Mouse (Mus musculus) left cerebral cortex, postnatal 25 days (tissue): ENCODE data around the gene Tnfrsf9. TPM values are rescaled to one million over a fixed set of nuclear protein-coding genes. Genes with fewer than 3 reads are reported as not detected.
"Not testable (repeated sequence)": the region's sequence is repeated elsewhere in the genome, so short reads cannot be mapped to it uniquely, and the experiment has no call there.

ENCODE experiments used
- DNase-seq, 2 experiments: peaks; one replicate each; pipeline ENCODE4 v3.0.0; 2022; ENCODE audit warnings: low spot score in 2 of 2, mixed read lengths in 1 of 2
- intact Hi-C: fragments of 180-260 bp; cut with DNase I; formaldehyde crosslinking; loops from one replicate; pipeline ENCODE4 v1.15.1; 2025
- total RNA-seq, 2 experiments: library from RNA; stranded (reverse); gene quantifications; 2 replicates each; pipeline ENCODE4 v1.2.3; 2021

The Tnfrsf9 gene
- total RNA-seq, 2 experiments from 2014 or later: 0.76 TPM

GRCm38 (mm10) chr4:150891308-150891707, 23.1 kb upstream of the Tnfrsf9 start:
- intact Hi-C loops: no loop called here
- DNase-seq: no peak

- intact Hi-C loops: loop anchor here (5.0 kb wide), 1 partner anchor 38 kb away; no protein-coding TSS in a partner anchor
- DNase-seq: no peak
Observed at GRCm38 (mm10) chr4:150894718-150895501, 19.5 kb upstream of the Tnfrsf9 start.

GRCm38 (mm10) chr4:150896896-150897624, 17.3 kb upstream of the Tnfrsf9 start:
- intact Hi-C loops: loop anchor here (5.0 kb wide), 1 partner anchor 40 kb away; no protein-coding TSS in a partner anchor
- DNase-seq: no peak

GRCm38 (mm10) chr4:150898716-150899365, 15.5 kb upstream of the Tnfrsf9 start:
- intact Hi-C loops: loop anchor here (5.0 kb wide), 1 partner anchor 42 kb away; no protein-coding TSS in a partner anchor
- DNase-seq: peak; percentile 47 to 61

- intact Hi-C loops: no loop called here
- DNase-seq: no peak
Observed at GRCm38 (mm10) chr4:150900486-150900885, 13.9 kb upstream of the Tnfrsf9 start.

GRCm38 (mm10) chr4:150901651-150902050, 12.7 kb upstream of the Tnfrsf9 start:
- peak; percentile 56 to 79 for DNase-seq
- intact Hi-C loops: loop anchor here (1.0 kb wide), 1 partner anchor 245 kb away; no protein-coding TSS in a partner anchor

GRCm38 (mm10) chr4:150902062-150902461, 12.3 kb upstream of the Tnfrsf9 start:
- no peak for DNase-seq
- intact Hi-C loops: no loop called here

- intact Hi-C loops: no loop called here
- DNase-seq: no peak
Observed at GRCm38 (mm10) chr4:150903091-150903742, 11.1 kb upstream of the Tnfrsf9 start.

GRCm38 (mm10) chr4:150907099-150907498, 7.3 kb upstream of the Tnfrsf9 start:
- intact Hi-C loops: loop anchor here (5.0 kb wide), 1 partner anchor 60 kb away; no protein-coding TSS in a partner anchor
- no peak for DNase-seq

- intact Hi-C loops: loop anchor here (5.0 kb wide), 1 partner anchor 59 kb away; no protein-coding TSS in a partner anchor
- not testable (repeated sequence) for DNase-seq
Observed at GRCm38 (mm10) chr4:150908512-150908911, 5.8 kb upstream of the Tnfrsf9 start.

GRCm38 (mm10) chr4:150909451-150910156, 4.8 kb upstream of the Tnfrsf9 start:
- peak; percentile 97 to 98 for DNase-seq
- intact Hi-C loops: loop anchor here (5.0 kb wide), 1 partner anchor 58 kb away; no protein-coding TSS in a partner anchor

- peak in 1 of 2 experiments; percentile 31 for DNase-seq
- intact Hi-C loops: no loop called here
Observed at GRCm38 (mm10) chr4:150910164-150910951, 4.0 kb upstream of the Tnfrsf9 start.

GRCm38 (mm10) chr4:150913743-150914142, 619 bp upstream of the Tnfrsf9 start:
- peak in 1 of 2 experiments; percentile 27 for DNase-seq
- intact Hi-C loops: no loop called here

GRCm38 (mm10) chr4:150915181-150915906, 982 bp downstream of the Tnfrsf9 start:
- DNase-seq: peak; percentile 44 to 83
- intact Hi-C loops: loop anchor here (5.0 kb wide), 1 partner anchor 47 kb away; no protein-coding TSS in a partner anchor

- DNase-seq: no peak
- intact Hi-C loops: loop anchor here (5.0 kb wide), 1 partner anchor 45 kb away; no protein-coding TSS in a partner anchor
Observed at GRCm38 (mm10) chr4:150917336-150918027, 3.1 kb downstream of the Tnfrsf9 start.

- intact Hi-C loops: no loop called here
- peak in 1 of 2 experiments; percentile 29 for DNase-seq
Observed at GRCm38 (mm10) chr4:150921206-150921605, 6.8 kb downstream of the Tnfrsf9 start.

- no peak for DNase-seq
- intact Hi-C loops: no loop called here
Observed at GRCm38 (mm10) chr4:150924308-150924707, 9.9 kb downstream of the Tnfrsf9 start.
